Comparison of ENCODE assay signal across 9 mouse cellular contexts in genomic region chr10:80400704-80401161, GRCm38 (mm10). TPM values are rescaled to one million over a fixed set of nuclear protein-coding genes. Genes with fewer than 3 reads are reported as not detected.
DNase-seq lines count a peak whose midpoint lies in the region; ATAC-seq and TF ChIP-seq lines count a peak whose summit lies in the region.
"Had no signal": no experiment of that assay in that cellular context is flagged by ENCODE, and none has a peak within 500 bp of the region (broad histone marks: within the 10 kb centered on the region; RNA-seq: fewer than 3 reads in every experiment).

No protein-coding gene starts in this region.

- 55% methylated on average over 4 of the region's 4 CpGs for WGBS in lung, postnatal 0 days
- WGBS in forebrain, embryonic 13.5 days, result 87% methylated on average over 4 of the region's 4 CpGs
- 79% methylated on average over 4 of the region's 4 CpGs for WGBS in limb, embryonic 14.5 days
- WGBS in small intestine, adult 2 months, result 73% methylated on average over 4 of the region's 4 CpGs

- H3K9me3 ChIP-seq in lung, postnatal 0 days (ENCODE audit: low read length), result no peaks in the 10 kb centered on the region
- H3K9me3 ChIP-seq in forebrain, embryonic 13.5 days (replicated peaks), result no peaks in the 10 kb centered on the region
- H3K9me3 ChIP-seq in limb, embryonic 14.5 days (ENCODE audit: control insufficient read depth, low read length), result no peaks in the 10 kb centered on the region

- no peak for TF ChIP-seq POLR2A in limb, embryonic 14.5 days (IDR thresholded peaks at IDR 0.05; ENCODE audit: borderline replicate concordance, extremely low read depth, insufficient read depth, insufficient read length)
- no peak for TF ChIP-seq POLR2A in small intestine, adult 2 months (IDR thresholded peaks at IDR 0.05; ENCODE audit: low read depth, low read length)

- peaks cover 15% of the 10 kb centered on the region; the same call in 1 of the 2 replicates for H3K36me3 ChIP-seq in lung, postnatal 0 days (ENCODE audit: insufficient read depth, low read length)
- peaks cover 47% of the 10 kb centered on the region for H3K36me3 ChIP-seq in forebrain, embryonic 13.5 days (ENCODE audit: poor library complexity, severe bottlenecking)
- H3K36me3 ChIP-seq in limb, embryonic 14.5 days (ENCODE audit: control insufficient read depth, insufficient read depth, low read length), result peaks cover 49% of the 10 kb centered on the region
- peaks cover 24% of the 10 kb centered on the region for H3K36me3 ChIP-seq in small intestine, adult 2 months (ENCODE audit: control insufficient read depth, insufficient read depth, low read length)

- ATAC-seq in lung, postnatal 0 days, result no peak
- no peak for ATAC-seq in forebrain, embryonic 13.5 days
- no peak for ATAC-seq in limb, embryonic 14.5 days (ENCODE audit: low FRiP score, low read depth)
- no peak for ATAC-seq in monocyte, adult 5-6 weeks (replicated peaks; ENCODE audit: insufficient number of reproducible peaks, low FRiP score, low TSS enrichment, poor library complexity, severe bottlenecking)

- H3K9ac ChIP-seq in lung, postnatal 0 days (replicated peaks; ENCODE audit: low read depth), result no peak overlapping the region
- peak overlapping the region; percentile 64 for H3K9ac ChIP-seq in forebrain, embryonic 13.5 days
- H3K9ac ChIP-seq in limb, embryonic 14.5 days (ENCODE audit: low read depth, low read length, severe bottlenecking), result 0 out of 2 replicates have a peak overlapping the region, but pooled peaks have one; percentile 40

- TF ChIP-seq EP300 in lung, postnatal 0 days (IDR thresholded peaks at IDR 0.05), result no peak

- DNase-seq in lung, postnatal 0 days (ENCODE audit: low spot score), result no peak
- no peak for DNase-seq in lung, postnatal 10 days
- no peak for DNase-seq in limb, embryonic 14.5 days (ENCODE audit: low spot score)
- DNase-seq in frontal cortex, postnatal 10 days (ENCODE audit: low spot score in 2 of 2), result no peak
- DNase-seq in gastrocnemius, postnatal 4 days (ENCODE audit: low spot score in 2 of 2), result no peak
- DNase-seq: adrenal gland, postnatal 36 days had no signal

- H3K27ac ChIP-seq in lung, postnatal 0 days (ENCODE audit: low read length), result peak overlapping the region; percentile 89
- H3K27ac ChIP-seq in forebrain, embryonic 13.5 days, result peak overlapping the region; percentile 99; the same call in 1 of the 2 replicates
- H3K27ac ChIP-seq in limb, embryonic 14.5 days (replicated peaks; ENCODE audit: low read depth, low read length), result no peak overlapping the region; the same call in 1 of the 2 replicates
- H3K27ac ChIP-seq in small intestine, adult 2 months (ENCODE audit: insufficient read depth, low read depth, low read length), result peak overlapping the region; percentile 78

- no peak for TF ChIP-seq CTCF in lung, postnatal 0 days (IDR thresholded peaks at IDR 0.05)
- TF ChIP-seq CTCF in small intestine, adult 2 months (IDR thresholded peaks at IDR 0.05; ENCODE audit: extremely low read depth, insufficient read length, insufficient replicate concordance, low read depth, low read length), result no peak

- no peak overlapping the region for H3K4me3 ChIP-seq in lung, postnatal 0 days (ENCODE audit: low read depth, low read length)
- peak overlapping the region; percentile 69; the same call in 1 of the 2 replicates for H3K4me3 ChIP-seq in forebrain, embryonic 13.5 days
- H3K4me3 ChIP-seq in limb, embryonic 14.5 days (replicated peaks; ENCODE audit: low read length), result peak overlapping the region; percentile 83
- H3K4me3 ChIP-seq in small intestine, adult 2 months (ENCODE audit: low read depth, low read length), result no peak overlapping the region

- peaks cover 14% of the 10 kb centered on the region for H3K4me1 ChIP-seq in lung, postnatal 0 days (ENCODE audit: insufficient read depth, low read depth, low read length)
- H3K4me1 ChIP-seq in forebrain, embryonic 13.5 days, result peaks cover 44% of the 10 kb centered on the region
- H3K4me1 ChIP-seq in limb, embryonic 14.5 days (ENCODE audit: control insufficient read depth, insufficient read depth, low read length), result peaks cover 23% of the 10 kb centered on the region
- peaks cover 21% of the 10 kb centered on the region for H3K4me1 ChIP-seq in small intestine, adult 2 months (ENCODE audit: control insufficient read depth, insufficient read depth, insufficient read length, low read length)

- H3K4me2 ChIP-seq in lung, postnatal 0 days (replicated peaks; ENCODE audit: low read depth, low read length), result no peak overlapping the region
- H3K4me2 ChIP-seq in forebrain, embryonic 13.5 days, result peak overlapping the region; percentile 69
- H3K4me2 ChIP-seq in limb, embryonic 14.5 days (replicated peaks; ENCODE audit: low read depth, low read length, severe bottlenecking), result peak overlapping the region; percentile 53; the same call in 1 of the 2 replicates

- no peaks in the 10 kb centered on the region for H3K27me3 ChIP-seq in lung, postnatal 0 days (replicated peaks; ENCODE audit: insufficient read depth, low read length)
- no peaks in the 10 kb centered on the region for H3K27me3 ChIP-seq in forebrain, embryonic 13.5 days
- H3K27me3 ChIP-seq in limb, embryonic 14.5 days (ENCODE audit: control insufficient read depth, insufficient read depth, low read length), result no peaks in the 10 kb centered on the region
- no peaks in the 10 kb centered on the region for H3K27me3 ChIP-seq in small intestine, adult 2 months (ENCODE audit: control insufficient read depth, insufficient read depth, low read length)

RNA-seq across cellular contexts. Expression of gene Mbd3, which starts 1.4 kb away (rescaled TPM):
- polyA plus RNA-seq in lung, postnatal 0 days (2015; fragmentation: Nextera tagmentation; extraction: Ambion mirVana), result 90.6 and 90.7 TPM in 2 replicates
- polyA plus RNA-seq in forebrain, embryonic 13.5 days (2015; fragmentation: Nextera tagmentation; extraction: Ambion mirVana), result 304 and 319 TPM in 2 replicates
- polyA plus RNA-seq in limb, embryonic 14.5 days (2012; rRNA removed), result 267 and 270 TPM in 2 replicates
- polyA plus RNA-seq in limb, embryonic 14.5 days (2014; fragmentation: Nextera tagmentation; extraction: Ambion mirVana), result 196 and 214 TPM in 2 replicates
- polyA plus RNA-seq in small intestine, adult 2 months (2012; rRNA removed), result 55.1 and 85.7 TPM in 2 replicates
- 11.4 to 34.6 TPM (median 18.6 TPM) in 3 replicates for total RNA-seq in monocyte, adult 5-6 weeks (2017)
- 100 to 1,000 TPM; 139 to 140 TPM for total RNA-seq in gastrocnemius, postnatal 4 days (2021)

RNA-seq across cellular contexts. Expression of gene Uqcr11, which starts 5.9 kb away (rescaled TPM):
- 511 and 651 TPM in 2 replicates for polyA plus RNA-seq in lung, postnatal 0 days (2015; fragmentation: Nextera tagmentation; extraction: Ambion mirVana)
- polyA plus RNA-seq in forebrain, embryonic 13.5 days (2015; fragmentation: Nextera tagmentation; extraction: Ambion mirVana), result 593 and 623 TPM in 2 replicates
- polyA plus RNA-seq in limb, embryonic 14.5 days (2012; rRNA removed), result 572 and 718 TPM in 2 replicates
- 617 and 707 TPM in 2 replicates for polyA plus RNA-seq in limb, embryonic 14.5 days (2014; fragmentation: Nextera tagmentation; extraction: Ambion mirVana)
- 2,051 and 2,588 TPM in 2 replicates for polyA plus RNA-seq in small intestine, adult 2 months (2012; rRNA removed)
- 56.9 to 82.5 TPM (median 76.8 TPM) in 3 replicates for total RNA-seq in monocyte, adult 5-6 weeks (2017)
- 100 to 1,000 TPM; 640 to 657 TPM for total RNA-seq in gastrocnemius, postnatal 4 days (2021)

RNA-seq across cellular contexts. Expression of gene Mex3d, which starts 13.3 kb away (rescaled TPM):
- 6.0 and 6.3 TPM in 2 replicates for polyA plus RNA-seq in lung, postnatal 0 days (2015; fragmentation: Nextera tagmentation; extraction: Ambion mirVana)
- polyA plus RNA-seq in forebrain, embryonic 13.5 days (2015; fragmentation: Nextera tagmentation; extraction: Ambion mirVana), result 15.5 and 16.6 TPM in 2 replicates
- polyA plus RNA-seq in limb, embryonic 14.5 days (2012; rRNA removed), result 44.0 and 60.0 TPM in 2 replicates
- polyA plus RNA-seq in limb, embryonic 14.5 days (2014; fragmentation: Nextera tagmentation; extraction: Ambion mirVana), result 8.2 and 9.0 TPM in 2 replicates
- 10.3 and 20.6 TPM in 2 replicates for polyA plus RNA-seq in small intestine, adult 2 months (2012; rRNA removed)
- total RNA-seq in monocyte, adult 5-6 weeks (2017), result 4.1 to 5.3 TPM (median 5.2 TPM) in 3 replicates
- 10 to 100 TPM; 17.8 to 18.9 TPM for total RNA-seq in gastrocnemius, postnatal 4 days (2021)

RNA-seq across cellular contexts. Expression of gene Tcf3, which starts 32.7 kb away (rescaled TPM):
- polyA plus RNA-seq in lung, postnatal 0 days (2015; fragmentation: Nextera tagmentation; extraction: Ambion mirVana), result 34.7 and 36.2 TPM in 2 replicates
- polyA plus RNA-seq in forebrain, embryonic 13.5 days (2015; fragmentation: Nextera tagmentation; extraction: Ambion mirVana), result 112 and 119 TPM in 2 replicates
- polyA plus RNA-seq in limb, embryonic 14.5 days (2012; rRNA removed), result 191 and 260 TPM in 2 replicates
- polyA plus RNA-seq in limb, embryonic 14.5 days (2014; fragmentation: Nextera tagmentation; extraction: Ambion mirVana), result 129 and 147 TPM in 2 replicates
- polyA plus RNA-seq in small intestine, adult 2 months (2012; rRNA removed), result 45.6 and 101 TPM in 2 replicates
- 18.9 to 30.0 TPM (median 26.1 TPM) in 3 replicates for total RNA-seq in monocyte, adult 5-6 weeks (2017)
- total RNA-seq in gastrocnemius, postnatal 4 days (2021), result 10 to 100 TPM; 66.4 to 67.5 TPM

RNA-seq across cellular contexts. Expression of gene Plk5, which starts 44.5 kb away (rescaled TPM):
- polyA plus RNA-seq in lung, postnatal 0 days (2015; fragmentation: Nextera tagmentation; extraction: Ambion mirVana), result 1.00 and 1.0 TPM in 2 replicates
- 0.40 and 0.64 TPM in 2 replicates for polyA plus RNA-seq in forebrain, embryonic 13.5 days (2015; fragmentation: Nextera tagmentation; extraction: Ambion mirVana)
- 1.8 and 1.9 TPM in 2 replicates for polyA plus RNA-seq in limb, embryonic 14.5 days (2012; rRNA removed)
- polyA plus RNA-seq in limb, embryonic 14.5 days (2014; fragmentation: Nextera tagmentation; extraction: Ambion mirVana), result 0.48 and 0.88 TPM in 2 replicates
- 0.75 and 5.9 TPM in 2 replicates for polyA plus RNA-seq in small intestine, adult 2 months (2012; rRNA removed)
- not detected in 3 replicates for total RNA-seq in monocyte, adult 5-6 weeks (2017)
- under 1 TPM in 1 of 2 experiments, not detected in 1; 0.34 TPM for total RNA-seq in gastrocnemius, postnatal 4 days (2021)

Comparison
In these comparisons a context has a peak if more than half of its experiments do, and no peak if none do; other contexts are left out.
1. H3K4me3 ChIP-seq: peak in forebrain, embryonic 13.5 days (single experiment) and limb, embryonic 14.5 days (single experiment); none in lung, postnatal 0 days (single experiment) and small intestine, adult 2 months (single experiment).